Mouse (Mus musculus) limb, embryonic 15.5 days (tissue): ENCODE data around the gene Sgms2. TPM values are rescaled to one million over a fixed set of nuclear protein-coding genes. Genes with fewer than 3 reads are reported as not detected.
A peak's percentile ranks its signal among the peaks of the same experiment; 100 is the strongest.

Source experiments
- ATAC-seq: fragments of 200-750 bp; cut with Nextera tagmentation; 2 replicates; pipeline ENCODE4 v1.8.0; 2017; ENCODE audit warnings: low read depth, moderate TSS enrichment; ENCODE audit not compliant: insufficient number of reproducible peaks, low FRiP score, low TSS enrichment
- H3K27ac ChIP-seq: fragments of 300-500 bp; sonication (generic); 2 replicates; pipeline ENCODE4 v1.5.1; 2015; ENCODE audit warnings: moderate library complexity, mild to moderate bottlenecking, inconsistent platforms
- H3K27me3 ChIP-seq: fragments of 300-500 bp; sonication (generic); 2 replicates; pipeline ENCODE4 v1.6.1; 2015; ENCODE audit warnings: inconsistent platforms
- H3K36me3 ChIP-seq: fragments of 300-500 bp; sonication (generic); 2 replicates; pipeline ENCODE4 v1.6.1; 2015; ENCODE audit warnings: inconsistent platforms
- H3K4me1 ChIP-seq: fragments of 300-500 bp; sonication (generic); 2 replicates; pipeline ENCODE4 v1.6.1; 2015; ENCODE audit warnings: inconsistent platforms
- H3K4me2 ChIP-seq: fragments of 300-500 bp; sonication (generic); 2 replicates; pipeline ENCODE4 v1.6.1; 2015; ENCODE audit warnings: mild to moderate bottlenecking, inconsistent platforms
- H3K4me3 ChIP-seq: fragments of 300-500 bp; sonication (generic); 2 replicates; pipeline ENCODE4 v1.5.1; 2015; ENCODE audit warnings: mild to moderate bottlenecking, inconsistent platforms
- H3K9ac ChIP-seq: fragments of 300-500 bp; sonication (generic); 2 replicates; pipeline ENCODE4 v1.6.1; 2015; ENCODE audit warnings: inconsistent platforms
- H3K9me3 ChIP-seq: fragments of 300-500 bp; sonication (generic); 2 replicates; pipeline ENCODE4 v1.6.1; 2016; ENCODE audit warnings: inconsistent platforms
- WGBS: fragments of 180-500 bp; shearing (Covaris S2); methylation state at CpG from one replicate; pipeline ENCODE4 v1.1.7; 2015; 5-methylcytosine and 5-hydroxymethylcytosine counted together
- polyA plus RNA-seq: library from polyadenylated mRNA; unstranded; fragments of >200 nt; fragmentation: Nextera tagmentation; extraction: Ambion mirVana; gene quantifications from 2 replicates; pipeline ENCODE4 v1.2.1, GENCODE M21; 2015

The Sgms2 gene
- polyA plus RNA-seq, 1 experiment from 2014 or later, result 22.3 TPM

DNA sequence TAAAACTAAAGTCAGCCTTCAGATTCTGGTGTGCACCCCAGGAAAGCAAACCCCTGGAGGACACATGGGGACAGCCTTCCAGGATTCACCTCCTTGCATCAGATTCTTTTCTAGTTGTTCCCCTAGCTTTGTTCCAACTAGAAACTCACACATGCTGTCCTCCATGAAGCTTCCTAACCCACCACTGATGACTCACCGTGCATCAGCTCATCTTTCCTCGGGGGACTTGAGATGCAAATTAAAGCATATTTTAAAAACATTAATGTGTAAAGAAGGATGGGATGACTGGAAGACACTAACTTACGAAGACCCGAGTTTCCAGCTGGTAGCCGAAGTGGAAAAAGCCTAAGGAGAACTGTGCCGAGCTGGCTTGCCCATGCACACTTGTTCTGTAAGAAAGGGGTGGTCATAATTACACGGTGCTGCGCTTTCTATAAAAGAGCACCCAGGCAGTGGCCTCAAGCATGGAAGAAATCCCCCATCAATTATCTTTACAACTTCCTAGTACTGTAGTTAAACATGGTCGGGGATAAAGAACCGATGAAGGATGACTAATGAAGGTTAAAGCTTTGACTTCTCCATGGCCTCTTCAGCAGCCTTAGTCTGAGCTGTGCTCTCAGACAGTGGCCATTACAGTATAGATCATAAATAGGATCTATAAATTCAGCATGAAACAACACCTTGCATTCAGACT, 10.6 kb upstream of the Sgms2 start:
- H3K4me3 ChIP-seq, result no peak overlapping the region
- ATAC-seq, result no peak
- H3K27me3 ChIP-seq, result no peaks in the 10 kb centered on the region
- 43% methylated on average over 10 of the region's 10 CpGs for WGBS
- no peak overlapping the region for H3K9ac ChIP-seq
- no peaks in the 10 kb centered on the region for H3K4me1 ChIP-seq
- H3K9me3 ChIP-seq, result no peaks in the 10 kb centered on the region
- no peaks in the 10 kb centered on the region for H3K36me3 ChIP-seq
- no peak overlapping the region for H3K4me2 ChIP-seq
- no peak overlapping the region for H3K27ac ChIP-seq

DNA sequence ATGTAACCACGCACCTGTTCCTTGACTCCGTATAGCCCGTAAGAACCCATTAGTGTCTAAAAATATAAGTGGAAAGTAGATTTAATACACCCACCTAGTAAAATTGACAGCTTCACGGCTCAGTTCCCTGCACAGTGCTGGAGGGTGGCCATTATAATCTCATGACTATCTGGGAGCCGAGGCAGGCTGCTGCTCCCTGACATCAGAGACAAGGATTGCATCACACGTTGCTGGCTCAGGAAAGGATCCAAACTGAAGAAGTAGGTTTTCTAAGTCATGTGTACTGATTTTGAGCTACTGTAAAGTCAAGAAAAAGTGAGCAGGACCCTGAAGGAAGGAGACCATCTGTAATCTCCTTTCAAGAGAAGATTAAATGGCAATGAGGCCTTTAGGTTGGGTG, 8.4 kb upstream of the Sgms2 start:
- H3K4me1 ChIP-seq, result no peaks in the 10 kb centered on the region
- H3K27ac ChIP-seq, result no peak overlapping the region
- no peak overlapping the region for H3K4me2 ChIP-seq
- H3K27me3 ChIP-seq, result no peaks in the 10 kb centered on the region
- no peak overlapping the region for H3K9ac ChIP-seq
- WGBS, result 64% methylated on average over 6 of the region's 6 CpGs
- no peak for ATAC-seq
- H3K9me3 ChIP-seq, result no peaks in the 10 kb centered on the region
- no peak overlapping the region for H3K4me3 ChIP-seq
- no peaks in the 10 kb centered on the region for H3K36me3 ChIP-seq

DNA sequence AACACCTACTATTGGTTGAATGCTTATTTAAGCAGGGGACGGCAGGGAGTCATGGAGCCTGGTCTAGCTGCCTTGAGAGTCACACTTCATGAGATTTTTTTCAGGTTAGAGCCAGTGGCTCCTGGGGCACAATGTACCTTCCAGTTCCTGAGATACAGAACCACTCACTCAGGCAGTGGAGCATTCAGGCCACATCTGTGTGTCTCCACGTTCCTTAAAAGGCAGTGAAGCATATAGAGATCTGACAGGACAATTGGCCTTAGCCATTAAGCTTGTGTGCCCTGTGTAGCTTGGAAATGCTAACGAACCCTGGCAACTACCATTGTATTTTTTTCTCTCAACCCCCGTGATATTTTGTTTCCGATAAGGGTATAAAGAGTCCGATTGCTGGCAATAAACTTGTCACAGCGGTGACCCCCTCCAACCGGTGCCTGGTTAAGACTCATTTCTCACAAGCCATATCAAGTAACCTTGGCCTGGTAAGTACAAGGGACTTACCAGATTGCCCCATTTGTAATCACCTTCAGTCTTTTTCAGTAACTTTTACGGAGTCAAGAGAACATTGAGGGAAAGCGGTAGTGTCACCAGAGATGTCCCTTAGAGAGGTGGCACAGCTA, 5.4 kb upstream of the Sgms2 start:
- no peaks in the 10 kb centered on the region for H3K36me3 ChIP-seq
- no peak overlapping the region for H3K4me2 ChIP-seq
- no peak overlapping the region for H3K27ac ChIP-seq
- H3K9ac ChIP-seq, result no peak overlapping the region
- H3K27me3 ChIP-seq, result no peaks in the 10 kb centered on the region
- H3K4me1 ChIP-seq, result no peaks in the 10 kb centered on the region
- no peak overlapping the region for H3K4me3 ChIP-seq
- ATAC-seq, result no peak
- WGBS, result 54% methylated on average over 10 of the region's 10 CpGs
- H3K9me3 ChIP-seq, result no peaks in the 10 kb centered on the region

DNA sequence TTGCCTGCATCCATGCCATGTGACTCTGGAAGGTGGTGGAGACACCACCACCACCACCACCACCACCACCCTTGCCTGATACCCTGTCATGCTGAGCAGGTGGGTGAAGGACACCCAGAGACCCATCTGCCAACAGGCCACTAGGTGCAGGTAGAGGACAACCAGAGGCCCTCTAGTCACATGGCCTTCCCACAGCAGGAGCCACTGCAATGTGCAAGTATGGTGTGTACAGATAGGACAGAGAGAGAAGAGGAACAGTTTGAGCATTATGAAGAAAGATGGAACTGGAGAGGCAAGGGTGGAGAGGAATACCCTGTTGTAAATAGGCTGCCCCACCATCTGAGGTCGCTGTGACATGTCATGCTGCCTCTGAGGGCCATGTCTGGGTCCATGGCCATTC, 3.9 kb upstream of the Sgms2 start:
- no peak overlapping the region for H3K27ac ChIP-seq
- no peak overlapping the region for H3K9ac ChIP-seq
- 68% methylated on average over 1 of the region's 1 CpGs for WGBS
- no peak overlapping the region for H3K4me2 ChIP-seq
- no peak for ATAC-seq
- no peaks in the 10 kb centered on the region for H3K9me3 ChIP-seq
- no peak overlapping the region for H3K4me3 ChIP-seq
- 0 out of 2 replicates have a peak, but pooled peaks cover 5% of the 10 kb centered on the region for H3K27me3 ChIP-seq
- H3K4me1 ChIP-seq, result peaks cover 7% of the 10 kb centered on the region
- H3K36me3 ChIP-seq, result no peaks in the 10 kb centered on the region

DNA sequence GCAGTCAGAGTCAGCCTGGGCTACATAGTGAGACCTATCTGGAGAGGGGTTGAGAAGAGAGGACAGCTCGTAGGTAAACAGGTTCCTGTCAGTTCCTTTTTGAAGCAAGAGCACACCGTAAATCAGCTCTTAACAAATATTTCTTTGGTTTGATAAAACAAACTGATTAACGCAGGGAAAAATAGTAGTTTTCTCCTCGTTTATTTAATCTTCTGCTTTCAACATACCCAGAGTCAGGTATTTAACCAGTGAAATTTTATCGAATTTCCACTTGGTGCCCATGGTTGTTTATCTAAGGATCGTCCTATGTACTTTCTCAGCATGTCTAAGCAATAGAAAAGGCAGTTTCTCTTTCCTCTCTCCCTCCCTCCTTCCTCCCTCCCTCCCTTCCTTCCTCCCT, 2.0 kb upstream of the Sgms2 start:
- Histone ChIP-seq H3K9ac (no peak overlapping the region), H3K36me3 (no peaks in the 10 kb centered on the region), H3K9me3 (no peaks in the 10 kb centered on the region), H3K27ac (no peak overlapping the region), H3K4me3 (no peak overlapping the region), H3K4me1 (peaks cover 13% of the 10 kb centered on the region), H3K4me2 (no peak overlapping the region), H3K27me3 (0 out of 2 replicates have a peak, but pooled peaks cover 5% of the 10 kb centered on the region)
- 60% methylated on average over 6 of the region's 6 CpGs for WGBS
- ATAC-seq, result no peak

DNA sequence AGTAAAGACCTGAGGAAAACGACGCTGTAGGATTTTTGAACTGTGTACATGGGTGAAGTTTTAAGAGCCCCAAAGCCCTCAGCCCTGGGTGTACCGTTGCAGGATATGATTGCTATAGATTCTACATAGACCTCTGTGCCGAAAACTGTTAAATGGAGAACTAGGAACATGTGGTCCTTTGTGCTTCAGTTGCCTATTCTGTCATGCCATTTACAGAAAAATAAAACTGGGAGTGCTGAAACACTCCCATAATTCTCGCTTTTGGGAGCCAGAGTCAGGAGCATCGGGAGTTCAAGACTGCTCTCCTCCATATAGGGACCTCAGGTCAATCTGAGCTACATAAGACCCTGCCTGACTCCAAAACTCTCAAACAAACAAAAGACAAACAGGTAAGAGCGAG, 769 bp upstream of the Sgms2 start:
- Histone ChIP-seq H3K36me3 (no peaks in the 10 kb centered on the region), H3K9me3 (no peaks in the 10 kb centered on the region), H3K27me3 (0 out of 2 replicates have a peak, but pooled peaks cover 5% of the 10 kb centered on the region), H3K4me2 (no peak overlapping the region), H3K9ac (no peak overlapping the region), H3K4me1 (peaks cover 13% of the 10 kb centered on the region), H3K27ac (no peak overlapping the region), H3K4me3 (no peak overlapping the region)
- WGBS, result 85% methylated on average over 7 of the region's 7 CpGs
- ATAC-seq, result no peak

DNA sequence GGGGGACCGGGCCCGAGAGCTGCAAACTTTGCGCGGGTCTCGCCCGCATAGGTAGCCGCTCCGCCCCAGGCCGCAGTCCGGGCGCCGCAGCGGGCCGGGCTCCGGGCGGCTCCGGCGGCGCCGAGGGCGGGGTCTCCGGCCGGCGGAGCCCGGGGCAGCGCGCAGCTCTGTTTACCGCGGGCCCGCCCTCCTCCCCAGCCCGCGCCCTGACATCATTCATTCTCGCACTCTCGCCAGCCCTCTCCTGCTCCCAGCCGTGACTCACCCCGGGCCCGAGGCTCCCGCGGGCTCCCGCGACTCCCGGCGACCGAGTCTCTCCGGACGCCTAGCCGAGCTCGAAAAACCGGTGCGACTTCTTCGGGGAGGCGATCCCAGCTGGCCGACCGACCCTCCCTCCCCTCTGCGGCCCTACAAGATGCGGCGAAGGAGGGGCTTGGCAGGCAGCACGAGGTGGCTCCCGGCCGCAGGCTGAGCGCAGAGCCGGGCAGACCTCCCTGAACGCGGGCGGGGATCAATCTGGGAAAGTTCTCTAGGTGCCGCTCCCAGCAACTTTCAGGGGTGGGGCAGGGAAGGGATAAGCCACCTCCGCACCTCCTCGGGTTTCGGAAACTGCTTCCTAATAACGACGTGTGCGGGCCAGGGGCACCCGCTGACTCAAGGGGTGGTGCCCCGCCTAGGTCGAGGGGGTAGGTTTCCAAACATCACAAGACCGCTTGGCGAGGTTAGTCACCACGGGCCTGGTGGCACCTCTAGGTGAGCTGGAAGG, 885 bp downstream of the Sgms2 start:
- Histone ChIP-seq H3K27ac (peak overlapping the region; percentile 83), H3K36me3 (no peaks in the 10 kb centered on the region), H3K4me2 (peak overlapping the region; percentile 89), H3K4me3 (peak overlapping the region; percentile 77), H3K27me3 (0 out of 2 replicates have a peak, but pooled peaks cover 5% of the 10 kb centered on the region), H3K9me3 (no peaks in the 10 kb centered on the region), H3K4me1 (peaks cover 13% of the 10 kb centered on the region), H3K9ac (peak overlapping the region; percentile 71)
- 0% methylated on average over 72 of the region's 78 CpGs for WGBS
- ATAC-seq, result peak; percentile 90

DNA sequence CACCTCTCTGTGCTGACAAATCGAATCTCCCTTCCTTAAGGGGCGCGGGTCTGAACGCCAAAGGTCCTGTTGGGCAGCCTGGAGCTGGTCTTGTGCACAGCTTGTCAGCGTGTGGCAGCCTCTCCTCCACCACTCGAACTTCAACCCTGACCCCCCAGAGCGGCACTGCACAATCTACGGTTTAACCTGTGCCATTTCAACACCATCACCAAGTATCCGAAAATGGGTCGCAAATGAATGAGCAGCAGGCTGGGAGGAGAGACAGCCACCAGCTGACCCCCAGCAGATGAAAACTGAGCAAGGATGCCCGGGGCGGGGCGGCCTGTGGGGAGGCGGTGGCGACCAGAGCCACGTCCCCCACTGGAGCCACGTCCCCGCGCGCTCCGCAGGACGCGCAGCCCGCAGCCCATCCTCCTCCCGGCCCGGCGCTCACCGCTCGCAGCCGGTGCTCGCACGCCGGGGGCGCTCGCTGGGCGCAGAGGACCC, 1.5 kb downstream of the Sgms2 start:
- Histone ChIP-seq H3K9me3 (no peaks in the 10 kb centered on the region), H3K36me3 (no peaks in the 10 kb centered on the region), H3K27me3 (0 out of 2 replicates have a peak, but pooled peaks cover 5% of the 10 kb centered on the region), H3K4me3 (peak overlapping the region; percentile 77), H3K27ac (peak overlapping the region; percentile 83), H3K9ac (peak overlapping the region; percentile 71), H3K4me2 (peak overlapping the region; percentile 89), H3K4me1 (peaks cover 13% of the 10 kb centered on the region)
- ATAC-seq, result peak; percentile 52
- WGBS, result under 1% methylated on average over 34 of the region's 36 CpGs

DNA sequence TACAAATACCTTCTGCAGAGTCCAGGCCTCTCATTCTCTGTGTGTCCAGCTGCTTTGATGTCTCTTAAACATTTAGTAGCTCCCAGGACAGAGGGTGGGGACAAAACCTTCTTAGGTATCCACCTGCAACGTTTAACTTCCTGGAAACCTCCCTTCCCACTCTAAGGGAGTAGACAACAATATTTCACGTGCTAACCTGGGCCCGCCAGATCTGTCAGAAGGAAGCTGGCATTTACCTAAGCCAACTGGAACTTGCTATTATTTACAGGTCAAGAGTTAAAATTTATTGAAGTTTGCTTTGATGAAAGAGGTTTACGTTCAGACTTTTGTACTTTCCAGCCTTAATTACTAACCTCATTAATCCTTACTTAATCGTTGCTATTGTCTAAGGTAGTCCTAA, 2.2 kb downstream of the Sgms2 start:
- Histone ChIP-seq H3K27me3 (0 out of 2 replicates have a peak, but pooled peaks cover 5% of the 10 kb centered on the region), H3K4me3 (peak overlapping the region; percentile 77; the same call in 1 of the 2 replicates), H3K9me3 (no peaks in the 10 kb centered on the region), H3K27ac (no peak overlapping the region), H3K4me2 (peak overlapping the region; percentile 89; the same call in 1 of the 2 replicates), H3K9ac (no peak overlapping the region), H3K36me3 (no peaks in the 10 kb centered on the region), H3K4me1 (peaks cover 13% of the 10 kb centered on the region)
- WGBS, result 25% methylated on average over 5 of the region's 5 CpGs
- ATAC-seq, result no peak

DNA sequence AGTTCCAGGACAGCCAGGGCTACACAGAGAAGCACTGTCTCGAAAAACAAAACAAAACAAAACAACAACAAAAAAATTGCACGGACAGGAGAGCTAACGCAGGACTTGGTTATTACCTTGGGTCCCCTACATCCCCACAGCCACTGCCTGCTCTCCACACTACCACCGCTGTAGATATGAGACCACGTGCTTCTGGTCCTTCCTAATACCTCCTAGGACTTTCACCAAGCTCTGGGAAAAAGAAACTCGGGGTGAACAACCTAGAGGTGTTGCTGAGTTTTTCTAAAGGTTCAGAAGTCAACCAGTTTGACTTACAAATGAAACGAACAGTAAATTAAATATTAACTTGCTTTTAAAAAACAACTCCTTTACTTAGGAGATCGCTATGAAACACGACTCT, 2.8 kb downstream of the Sgms2 start:
- Histone ChIP-seq H3K4me2 (no peak overlapping the region), H3K9ac (no peak overlapping the region), H3K4me1 (peaks cover 13% of the 10 kb centered on the region), H3K4me3 (no peak overlapping the region), H3K36me3 (no peaks in the 10 kb centered on the region), H3K9me3 (no peaks in the 10 kb centered on the region), H3K27me3 (0 out of 2 replicates have a peak, but pooled peaks cover 5% of the 10 kb centered on the region), H3K27ac (no peak overlapping the region)
- WGBS, result 66% methylated on average over 9 of the region's 9 CpGs
- ATAC-seq, result no peak

DNA sequence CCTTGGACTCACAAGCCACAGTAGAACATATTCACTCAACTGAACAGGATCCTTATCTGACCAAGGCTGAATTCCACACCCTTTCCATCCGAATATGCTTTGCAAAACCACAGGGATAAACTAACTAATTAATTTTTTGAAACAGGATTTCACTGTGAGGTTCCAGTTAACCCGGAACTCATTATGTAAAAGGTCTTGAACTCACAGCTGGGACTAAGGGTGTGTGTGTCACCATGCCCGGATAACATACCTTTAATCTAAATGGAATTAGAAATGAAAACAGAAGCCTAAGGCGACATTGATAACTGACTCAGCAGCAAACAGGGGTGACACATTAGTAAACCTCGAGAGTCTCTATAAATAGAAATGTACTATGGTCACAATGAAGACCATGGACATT, 5.8 kb downstream of the Sgms2 start:
- H3K9me3 ChIP-seq, result no peaks in the 10 kb centered on the region
- ATAC-seq, result no peak

DNA sequence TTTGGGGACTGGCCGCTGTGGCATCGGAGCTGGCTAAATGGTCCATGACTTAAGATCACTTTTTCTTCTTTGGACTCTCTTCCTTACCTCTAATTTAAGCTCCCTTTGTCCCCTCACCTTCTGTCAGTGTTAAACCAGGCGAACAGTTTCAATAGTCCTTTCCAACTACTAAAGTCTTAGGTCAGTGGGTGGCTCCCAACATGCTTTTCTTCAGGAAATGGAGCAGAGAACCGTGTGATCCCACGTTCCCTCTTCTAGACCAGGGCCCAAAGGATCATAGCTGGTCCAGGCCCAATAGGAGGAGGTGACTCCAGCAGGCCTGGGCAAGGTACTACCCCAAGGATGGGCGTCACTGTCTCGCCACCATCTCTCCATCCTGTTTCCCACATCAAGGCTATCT, 7.6 kb downstream of the Sgms2 start:
- 85% methylated on average over 7 of the region's 7 CpGs for WGBS
- no peak for ATAC-seq
- H3K27me3 ChIP-seq, result no peaks in the 10 kb centered on the region

More for the DNA sequence above, 5.8 kb downstream of the Sgms2 start:
- Histone ChIP-seq H3K4me3 (no peak overlapping the region), H3K27ac (no peak overlapping the region), H3K36me3 (no peaks in the 10 kb centered on the region), H3K9ac (no peak overlapping the region), H3K4me2 (no peak overlapping the region), H3K27me3 (no peaks in the 10 kb centered on the region), H3K4me1 (peaks cover 6% of the 10 kb centered on the region; the same call in 1 of the 2 replicates)
- WGBS, result 48% methylated on average over 5 of the region's 5 CpGs

More for the DNA sequence above, 7.6 kb downstream of the Sgms2 start:
- H3K9me3 ChIP-seq, result no peaks in the 10 kb centered on the region
- no peaks in the 10 kb centered on the region for H3K36me3 ChIP-seq
- H3K27ac ChIP-seq, result no peak overlapping the region
- no peaks in the 10 kb centered on the region for H3K4me1 ChIP-seq
- no peak overlapping the region for H3K4me2 ChIP-seq
- no peak overlapping the region for H3K9ac ChIP-seq
- H3K4me3 ChIP-seq, result no peak overlapping the region
